Mouse (Mus musculus) bone marrow, adult 2 months (tissue): Measurements from ENCODE around the gene Mrpl54.

Experiments
- CTCF ChIP-seq: fragments of 200-500 bp; IDR thresholded peaks from 2 replicates; pipeline ENCODE4 v1.5.1; 2011; ENCODE audit warnings: low read length, control low read depth; ENCODE audit not compliant: control insufficient read depth, insufficient read depth
- POLR2A ChIP-seq: fragments of 200-500 bp; IDR thresholded peaks from 2 replicates; pipeline ENCODE4 v1.6.1; 2011; ENCODE audit warnings: low read depth, mild to moderate bottlenecking, control low read depth, low read length, borderline replicate concordance; ENCODE audit not compliant: control insufficient read depth

- TF ChIP-seq POLR2A (no peak), CTCF (no peak)
These were observed 36.1 kb upstream of the Mrpl54 start for GRCm38 (mm10) chr10:81302781-81303218.
